Mouse (Mus musculus) heart, postnatal 0 days (tissue): ENCODE measurements at regions not wholly inside any gene's neighbourhood (a gene's known extent, or its start where the extent isn't known, plus 50 kb on each side); places are given as distances from the start of the nearest gene placed in this dataset.

Source experiments
- CTCF ChIP-seq: IDR thresholded peaks from 2 replicates; pipeline ENCODE4 v1.5.1; 2016; ENCODE audit warnings: antibody characterized with exemption, control low read depth, low read depth
- EP300 ChIP-seq: IDR thresholded peaks from 2 replicates; pipeline ENCODE4 v1.6.1; 2016; ENCODE audit warnings: antibody characterized with exemption, low read depth

- no peak for TF ChIP-seq CTCF
- no peak for TF ChIP-seq EP300
Measured at GRCm38 (mm10) chr4:81058227-81058626, 147.8 kb downstream of the Lurap1l start.
